Mouse (Mus musculus): ENCODE measurements at regions not wholly inside any gene's neighbourhood (a gene's known extent, or its start where the extent isn't known, plus 50 kb on each side); places are given as distances from the start of the nearest gene placed in this dataset.

DNA sequence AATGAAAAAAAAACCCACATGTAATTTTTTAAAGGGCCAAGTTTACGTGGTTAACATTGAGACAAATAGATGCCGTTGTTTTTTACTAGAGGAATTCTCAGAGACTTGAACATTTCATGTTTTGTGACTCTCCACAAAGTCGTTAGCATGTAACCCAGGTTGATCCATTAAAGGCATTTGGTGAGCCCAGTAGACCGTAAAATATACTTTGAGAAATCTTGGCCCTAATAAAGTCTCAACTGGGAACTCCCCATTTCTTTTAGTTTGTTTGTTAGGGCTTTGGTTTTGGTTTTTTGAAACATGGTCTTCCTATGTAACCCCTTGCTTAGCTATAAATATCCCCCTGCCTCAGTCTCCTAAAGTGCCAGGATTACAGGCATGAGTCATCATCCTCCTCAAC is 85.9 kb upstream of the Tbl1xr1 start:
- Histone ChIP-seq H3K9ac (ENCODE audit: low read length) (no peak overlapping the region), H3K4me3 (ENCODE audit: low read depth, low read length) (no peak overlapping the region), H3K27me3 (ENCODE audit: control insufficient read depth, insufficient read depth, low read length) (no peaks in the 10 kb centered on the region), H3K4me2 (ENCODE audit: low read depth, low read length, severe bottlenecking) (no peak overlapping the region), H3K4me1 (replicated peaks; ENCODE audit: control insufficient read depth, insufficient read depth, low read length) (no peaks in the 10 kb centered on the region), H3K27ac (ENCODE audit: low read depth, low read length) (no peak overlapping the region), H3K9me3 (ENCODE audit: control insufficient read depth, low read length) (no peaks in the 10 kb centered on the region), H3K36me3 (ENCODE audit: control insufficient read depth, insufficient read depth, low read length) (no peaks in the 10 kb centered on the region)
- 71% methylated on average over 4 of the region's 4 CpGs for WGBS
- DNase-seq (ENCODE audit: low spot score) (no peak), ATAC-seq (replicated peaks; ENCODE audit: low FRiP score) (no peak)

DNA sequence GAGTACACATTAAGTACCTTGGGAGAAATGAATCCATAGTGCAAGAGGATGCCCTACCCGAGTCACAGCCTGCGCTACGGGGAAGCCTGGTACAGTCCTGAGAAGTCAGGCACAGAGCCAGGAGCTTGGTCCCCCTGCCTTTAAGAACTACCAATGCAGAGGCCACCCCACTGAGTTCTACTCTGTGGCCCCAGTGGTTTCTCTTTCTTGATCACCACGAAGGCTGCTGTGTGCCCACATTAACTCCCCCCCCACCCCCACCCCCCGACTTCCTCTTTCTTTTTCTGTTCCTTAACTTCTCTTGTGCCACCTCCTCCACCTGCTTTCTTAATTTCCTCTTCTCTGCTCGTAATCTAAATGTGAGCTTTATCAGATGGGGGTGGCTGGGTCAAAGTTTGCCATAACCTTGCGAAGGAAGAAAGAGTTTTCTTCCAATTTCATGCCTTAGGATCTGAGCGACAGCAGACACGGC is 84.7 kb upstream of the Tbl1xr1 start:
- Histone ChIP-seq H3K4me2 (ENCODE audit: low read depth, low read length, severe bottlenecking) (no peak overlapping the region), H3K36me3 (ENCODE audit: control insufficient read depth, insufficient read depth, low read length) (no peaks in the 10 kb centered on the region), H3K27me3 (ENCODE audit: control insufficient read depth, insufficient read depth, low read length) (no peaks in the 10 kb centered on the region), H3K4me1 (replicated peaks; ENCODE audit: control insufficient read depth, insufficient read depth, low read length) (no peaks in the 10 kb centered on the region), H3K4me3 (ENCODE audit: low read depth, low read length) (no peak overlapping the region), H3K27ac (ENCODE audit: low read depth, low read length) (no peak overlapping the region), H3K9me3 (ENCODE audit: control insufficient read depth, low read length) (no peaks in the 10 kb centered on the region), H3K9ac (ENCODE audit: low read length) (no peak overlapping the region)
- DNase-seq (ENCODE audit: low spot score) (no peak), ATAC-seq (replicated peaks; ENCODE audit: low FRiP score) (no peak)
- WGBS = 82% methylated on average over 9 of the region's 9 CpGs

DNA sequence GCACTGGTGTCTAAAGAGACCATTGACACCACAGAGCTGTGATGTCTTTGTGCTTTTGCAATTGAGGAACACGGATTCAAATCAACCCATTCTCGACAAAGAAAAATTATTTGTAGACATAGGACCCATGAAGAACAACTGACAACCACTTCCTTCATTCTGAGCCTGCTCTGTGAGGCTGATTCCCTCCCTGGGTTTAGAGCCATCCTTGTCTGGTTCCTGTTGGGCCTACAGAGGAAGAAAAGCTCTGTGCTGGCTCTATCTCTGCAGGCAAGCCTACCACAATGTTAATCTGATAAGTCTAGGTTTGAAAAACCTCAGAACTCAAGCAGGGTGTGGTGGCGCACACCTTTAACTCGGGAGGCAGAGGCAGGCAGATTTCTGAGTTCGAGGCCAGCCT is 84.2 kb upstream of the Tbl1xr1 start:
- 86% methylated on average over 5 of the region's 5 CpGs for WGBS
- no peak for DNase-seq (ENCODE audit: low spot score)
- H3K27ac ChIP-seq (ENCODE audit: low read depth, low read length) = no peak overlapping the region

DNA sequence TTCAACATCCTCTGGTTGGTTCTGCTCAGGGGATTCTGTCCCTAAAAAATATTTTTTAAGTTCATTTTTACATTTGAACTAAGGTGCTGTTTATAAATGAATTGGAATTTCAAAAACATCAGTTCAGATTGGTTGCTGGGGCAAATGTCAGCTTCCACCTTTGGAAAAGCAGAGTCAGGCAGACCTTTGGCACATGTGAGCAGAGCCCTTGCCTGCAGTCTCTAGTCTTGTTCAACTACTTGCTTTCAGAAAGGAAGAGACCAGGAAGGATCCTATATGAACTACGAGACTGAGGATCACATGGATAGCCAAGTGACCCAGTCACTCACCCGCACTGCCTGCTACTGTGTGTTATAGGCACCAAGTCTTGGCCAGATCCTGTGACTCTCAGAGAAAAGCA is 82.5 kb upstream of the Tbl1xr1 start:
- no peaks in the 10 kb centered on the region for H3K4me1 ChIP-seq (replicated peaks; ENCODE audit: control insufficient read depth, insufficient read depth, low read length)
- H3K4me2 ChIP-seq (ENCODE audit: low read depth, low read length, severe bottlenecking) = no peak overlapping the region
- no peaks in the 10 kb centered on the region for H3K27me3 ChIP-seq (ENCODE audit: control insufficient read depth, insufficient read depth, low read length)
- WGBS = 86% methylated on average over 2 of the region's 2 CpGs
- ATAC-seq (replicated peaks; ENCODE audit: low FRiP score) (no peak), DNase-seq (ENCODE audit: low spot score) (no peak)
- H3K9me3 ChIP-seq (ENCODE audit: control insufficient read depth, low read length) = no peaks in the 10 kb centered on the region
- no peak overlapping the region for H3K27ac ChIP-seq (ENCODE audit: low read depth, low read length)
- H3K9ac ChIP-seq (ENCODE audit: low read length) = no peak overlapping the region
- no peak overlapping the region for H3K4me3 ChIP-seq (ENCODE audit: low read depth, low read length)
- H3K36me3 ChIP-seq (ENCODE audit: control insufficient read depth, insufficient read depth, low read length) = no peaks in the 10 kb centered on the region

More for the DNA sequence above, 84.2 kb upstream of the Tbl1xr1 start:
- H3K4me2 ChIP-seq (ENCODE audit: low read depth, low read length, severe bottlenecking) = no peak overlapping the region
- H3K9ac ChIP-seq (ENCODE audit: low read length) = no peak overlapping the region
- H3K4me1 ChIP-seq (replicated peaks; ENCODE audit: control insufficient read depth, insufficient read depth, low read length) = no peaks in the 10 kb centered on the region
- H3K9me3 ChIP-seq (ENCODE audit: control insufficient read depth, low read length) = no peaks in the 10 kb centered on the region
- no peak for ATAC-seq (replicated peaks; ENCODE audit: low FRiP score)
- no peaks in the 10 kb centered on the region for H3K36me3 ChIP-seq (ENCODE audit: control insufficient read depth, insufficient read depth, low read length)
- no peaks in the 10 kb centered on the region for H3K27me3 ChIP-seq (ENCODE audit: control insufficient read depth, insufficient read depth, low read length)
- no peak overlapping the region for H3K4me3 ChIP-seq (ENCODE audit: low read depth, low read length)

DNA sequence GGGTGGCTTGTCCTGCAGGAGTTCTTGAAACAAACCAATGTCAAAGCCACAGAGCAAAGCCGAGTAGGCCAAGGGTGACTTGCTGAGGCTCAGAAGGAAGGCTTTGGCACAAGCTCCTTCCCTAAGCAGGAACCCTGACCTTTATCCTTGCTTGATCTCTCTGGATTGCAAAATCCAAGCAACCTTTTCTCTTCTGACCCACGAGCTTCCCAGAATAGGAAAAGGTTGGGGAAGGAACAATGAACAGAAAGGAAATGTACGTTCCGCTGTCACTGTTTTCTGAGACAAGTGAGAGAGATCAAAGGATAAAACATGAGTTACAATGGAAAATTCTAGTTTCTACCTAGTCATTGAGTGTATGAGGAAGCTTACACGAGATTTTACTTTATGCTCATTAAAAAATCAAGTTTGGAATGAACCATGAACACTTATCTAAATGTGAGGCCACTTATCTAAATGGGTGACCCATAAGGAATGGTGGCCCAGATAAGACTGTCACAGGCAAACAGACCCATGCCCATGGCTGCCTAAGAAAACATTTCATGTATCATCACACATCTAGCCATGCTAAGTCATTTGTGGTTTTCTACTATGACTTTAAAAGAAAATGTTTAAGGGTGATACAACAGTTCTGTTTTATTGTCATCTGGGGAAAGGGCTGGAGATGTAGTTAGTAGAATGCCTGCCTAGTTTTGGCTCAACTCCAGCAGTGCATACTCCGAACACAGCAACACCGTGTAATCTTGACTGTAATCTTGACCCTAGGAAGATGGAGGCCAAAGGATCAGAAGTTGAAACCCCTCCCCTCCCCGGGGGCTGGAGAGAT is 80.7 kb upstream of the Tbl1xr1 start:
- no peak overlapping the region for H3K9ac ChIP-seq (ENCODE audit: low read length)
- WGBS = 85% methylated on average over 8 of the region's 8 CpGs
- ATAC-seq (replicated peaks; ENCODE audit: low FRiP score) (no peak), DNase-seq (ENCODE audit: low spot score) (no peak)
- H3K9me3 ChIP-seq (ENCODE audit: control insufficient read depth, low read length) = no peaks in the 10 kb centered on the region
- H3K4me1 ChIP-seq (replicated peaks; ENCODE audit: control insufficient read depth, insufficient read depth, low read length) = no peaks in the 10 kb centered on the region
- H3K4me3 ChIP-seq (ENCODE audit: low read depth, low read length) = no peak overlapping the region
- H3K36me3 ChIP-seq (ENCODE audit: control insufficient read depth, insufficient read depth, low read length) = no peaks in the 10 kb centered on the region
- H3K27me3 ChIP-seq (ENCODE audit: control insufficient read depth, insufficient read depth, low read length) = no peaks in the 10 kb centered on the region
- no peak overlapping the region for H3K4me2 ChIP-seq (ENCODE audit: low read depth, low read length, severe bottlenecking)
- H3K27ac ChIP-seq (ENCODE audit: low read depth, low read length) = no peak overlapping the region

DNA sequence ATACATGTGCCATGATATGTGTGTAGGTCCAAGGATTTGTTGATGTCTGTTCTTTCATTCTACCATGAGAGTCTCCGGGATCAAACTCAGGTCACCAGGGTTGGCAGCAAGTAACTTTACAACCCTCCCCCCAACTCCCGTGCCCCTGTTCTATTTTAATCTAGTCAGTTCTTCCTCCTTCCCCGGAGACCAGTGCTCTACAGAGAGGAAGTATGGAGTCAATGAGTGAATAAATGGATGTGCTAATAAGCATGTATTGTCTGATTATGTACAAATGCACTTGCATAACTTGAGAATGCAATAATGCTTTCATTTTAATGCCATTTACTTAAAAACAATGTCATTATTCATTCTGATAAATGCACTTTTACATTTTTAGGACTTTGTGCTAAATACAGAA is 79.1 kb upstream of the Tbl1xr1 start:
- H3K4me1 ChIP-seq (replicated peaks; ENCODE audit: control insufficient read depth, insufficient read depth, low read length) = no peaks in the 10 kb centered on the region
- DNase-seq (ENCODE audit: low spot score) (no peak), ATAC-seq (replicated peaks; ENCODE audit: low FRiP score) (no peak)
- no peaks in the 10 kb centered on the region for H3K36me3 ChIP-seq (ENCODE audit: control insufficient read depth, insufficient read depth, low read length)
- H3K4me3 ChIP-seq (ENCODE audit: low read depth, low read length) = no peak overlapping the region
- no peaks in the 10 kb centered on the region for H3K9me3 ChIP-seq (ENCODE audit: control insufficient read depth, low read length)
- H3K9ac ChIP-seq (ENCODE audit: low read length) = no peak overlapping the region
- WGBS = 80% methylated on average over 3 of the region's 3 CpGs
- H3K4me2 ChIP-seq (ENCODE audit: low read depth, low read length, severe bottlenecking) = no peak overlapping the region
- no peaks in the 10 kb centered on the region for H3K27me3 ChIP-seq (ENCODE audit: control insufficient read depth, insufficient read depth, low read length)
- no peak overlapping the region for H3K27ac ChIP-seq (ENCODE audit: low read depth, low read length)

DNA sequence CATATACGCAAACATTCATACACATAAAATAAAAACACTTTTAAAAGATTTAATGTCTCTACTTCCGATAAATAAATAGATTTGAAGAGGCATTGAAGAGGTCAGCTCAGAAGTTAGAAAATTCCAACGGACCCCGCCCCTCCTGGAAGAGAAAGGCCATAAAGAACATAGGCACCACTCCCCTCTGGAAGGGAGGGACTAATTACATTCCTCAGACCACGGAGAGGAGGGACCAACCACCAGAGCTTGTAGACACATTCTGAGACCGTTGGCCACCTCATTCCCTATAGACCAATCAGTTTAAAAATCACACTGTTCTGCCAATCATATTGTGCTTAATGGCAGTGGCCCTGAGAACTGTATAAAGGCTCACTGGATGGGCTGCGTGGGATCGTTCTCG is 71.0 kb upstream of the Tbl1xr1 start:
- Histone ChIP-seq H3K27ac (ENCODE audit: low read depth, low read length) (no peak overlapping the region), H3K4me1 (replicated peaks; ENCODE audit: control insufficient read depth, insufficient read depth, low read length) (no peaks in the 10 kb centered on the region), H3K9me3 (ENCODE audit: control insufficient read depth, low read length) (no peaks in the 10 kb centered on the region), H3K9ac (ENCODE audit: low read length) (no peak overlapping the region), H3K4me2 (ENCODE audit: low read depth, low read length, severe bottlenecking) (no peak overlapping the region), H3K4me3 (ENCODE audit: low read depth, low read length) (no peak overlapping the region), H3K36me3 (ENCODE audit: control insufficient read depth, insufficient read depth, low read length) (no peaks in the 10 kb centered on the region), H3K27me3 (ENCODE audit: control insufficient read depth, insufficient read depth, low read length) (no peaks in the 10 kb centered on the region)
- 87% methylated on average over 9 of the region's 9 CpGs for WGBS
- no peak for ATAC-seq (replicated peaks; ENCODE audit: low FRiP score)
- no peak for DNase-seq (ENCODE audit: low spot score)

DNA sequence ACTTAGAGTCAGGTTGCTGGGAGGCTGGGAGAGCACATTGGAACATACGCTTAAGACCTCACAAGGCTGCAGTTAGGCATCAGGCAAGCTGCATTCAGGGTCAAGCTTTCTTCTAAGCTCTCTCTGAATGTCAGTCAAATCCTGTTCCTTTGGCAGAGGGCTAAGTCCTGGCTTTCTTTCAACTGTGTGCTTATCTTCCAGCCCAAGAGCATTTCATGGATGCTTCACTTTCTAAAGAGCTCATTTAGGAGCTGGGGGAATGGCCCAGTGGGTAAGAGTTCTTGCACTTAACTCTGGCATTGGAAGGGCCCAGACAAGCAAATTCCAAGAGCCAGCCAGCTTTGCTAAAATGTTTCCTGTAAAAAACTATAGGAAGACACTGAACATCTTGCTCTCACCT is 70.3 kb upstream of the Tbl1xr1 start:
- H3K27me3 ChIP-seq (ENCODE audit: control insufficient read depth, insufficient read depth, low read length) = no peaks in the 10 kb centered on the region
- no peaks in the 10 kb centered on the region for H3K4me1 ChIP-seq (replicated peaks; ENCODE audit: control insufficient read depth, insufficient read depth, low read length)
- no peak for DNase-seq (ENCODE audit: low spot score)
- no peaks in the 10 kb centered on the region for H3K36me3 ChIP-seq (ENCODE audit: control insufficient read depth, insufficient read depth, low read length)
- 82% methylated on average over 1 of the region's 1 CpGs for WGBS
- no peak overlapping the region for H3K9ac ChIP-seq (ENCODE audit: low read length)
- H3K27ac ChIP-seq (ENCODE audit: low read depth, low read length) = no peak overlapping the region
- ATAC-seq (replicated peaks; ENCODE audit: low FRiP score) = no peak
- H3K9me3 ChIP-seq (ENCODE audit: control insufficient read depth, low read length) = no peaks in the 10 kb centered on the region
- H3K4me3 ChIP-seq (ENCODE audit: low read depth, low read length) = no peak overlapping the region
- no peak overlapping the region for H3K4me2 ChIP-seq (ENCODE audit: low read depth, low read length, severe bottlenecking)

DNA sequence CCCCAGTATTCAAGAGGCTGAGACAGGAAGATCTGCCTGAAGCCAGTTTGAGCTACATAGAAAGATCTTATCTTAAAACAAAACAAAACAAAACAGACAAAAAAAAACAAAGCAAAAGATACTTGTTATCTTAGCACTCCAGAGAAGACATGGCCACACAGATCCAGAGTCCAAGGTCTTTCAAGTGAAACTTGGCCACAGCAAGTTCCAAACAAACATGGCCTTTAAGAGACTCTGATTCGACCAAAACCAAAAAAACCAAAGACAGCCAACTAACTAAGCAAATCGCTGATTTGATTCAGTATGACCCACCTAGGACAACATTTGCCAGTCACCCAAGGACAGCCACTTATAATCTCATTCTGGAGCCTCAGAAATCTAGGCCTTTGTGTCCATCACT is 69.8 kb upstream of the Tbl1xr1 start:
- H3K27ac ChIP-seq (ENCODE audit: low read depth, low read length) = no peak overlapping the region
- DNase-seq (ENCODE audit: low spot score) = no peak
- H3K9me3 ChIP-seq (ENCODE audit: control insufficient read depth, low read length) = no peaks in the 10 kb centered on the region
- no peaks in the 10 kb centered on the region for H3K4me1 ChIP-seq (replicated peaks; ENCODE audit: control insufficient read depth, insufficient read depth, low read length)
- no peak overlapping the region for H3K4me3 ChIP-seq (ENCODE audit: low read depth, low read length)
- no peak for ATAC-seq (replicated peaks; ENCODE audit: low FRiP score)
- no peaks in the 10 kb centered on the region for H3K27me3 ChIP-seq (ENCODE audit: control insufficient read depth, insufficient read depth, low read length)
- no peaks in the 10 kb centered on the region for H3K36me3 ChIP-seq (ENCODE audit: control insufficient read depth, insufficient read depth, low read length)
- H3K9ac ChIP-seq (ENCODE audit: low read length) = no peak overlapping the region
- 92% methylated on average over 2 of the region's 2 CpGs for WGBS
- no peak overlapping the region for H3K4me2 ChIP-seq (ENCODE audit: low read depth, low read length, severe bottlenecking)

All from forebrain, embryonic 11.5 days (tissue).